Mouse (Mus musculus): ENCODE results near the gene Icam5.

Gene Icam5

GRCm38 (mm10) chr9:21031896-21032351, at the start of gene Icam5:
Gene Icam5, plus strand, starts transcription at chr9:21032073.
- TF ChIP-seq GATA4 (IDR thresholded peaks at IDR 0.05; ENCODE audit: insufficient replicate concordance, low read length), result no peak

- no peak for TF ChIP-seq GATA4 (IDR thresholded peaks at IDR 0.05; ENCODE audit: insufficient replicate concordance, low read length)
Measured at GRCm38 (mm10) chr9:20982171-20982570, 49.7 kb upstream of the Icam5 start.

DNA sequence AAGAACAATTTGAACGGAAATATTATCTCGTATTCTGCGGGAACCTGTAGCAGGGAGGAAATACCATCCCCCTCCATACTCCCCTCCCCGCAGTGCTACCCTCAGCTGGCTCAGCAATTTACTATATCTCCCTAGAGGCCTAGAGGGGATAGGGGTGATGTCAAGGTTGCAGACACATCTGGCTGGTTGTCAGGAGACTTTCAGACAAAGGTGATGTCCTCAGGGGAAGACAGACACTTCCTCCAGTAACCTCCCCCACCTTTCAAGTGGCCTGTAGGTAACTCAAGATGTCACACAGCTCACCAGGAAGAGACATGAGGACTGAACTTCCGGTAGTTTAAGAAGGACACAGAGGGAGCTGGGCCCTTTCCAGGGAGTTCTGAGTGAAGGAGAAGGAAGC, 48.7 kb upstream of the Icam5 start:
- TF ChIP-seq GATA4 (IDR thresholded peaks at IDR 0.05; ENCODE audit: insufficient replicate concordance, low read length), result no peak

DNA sequence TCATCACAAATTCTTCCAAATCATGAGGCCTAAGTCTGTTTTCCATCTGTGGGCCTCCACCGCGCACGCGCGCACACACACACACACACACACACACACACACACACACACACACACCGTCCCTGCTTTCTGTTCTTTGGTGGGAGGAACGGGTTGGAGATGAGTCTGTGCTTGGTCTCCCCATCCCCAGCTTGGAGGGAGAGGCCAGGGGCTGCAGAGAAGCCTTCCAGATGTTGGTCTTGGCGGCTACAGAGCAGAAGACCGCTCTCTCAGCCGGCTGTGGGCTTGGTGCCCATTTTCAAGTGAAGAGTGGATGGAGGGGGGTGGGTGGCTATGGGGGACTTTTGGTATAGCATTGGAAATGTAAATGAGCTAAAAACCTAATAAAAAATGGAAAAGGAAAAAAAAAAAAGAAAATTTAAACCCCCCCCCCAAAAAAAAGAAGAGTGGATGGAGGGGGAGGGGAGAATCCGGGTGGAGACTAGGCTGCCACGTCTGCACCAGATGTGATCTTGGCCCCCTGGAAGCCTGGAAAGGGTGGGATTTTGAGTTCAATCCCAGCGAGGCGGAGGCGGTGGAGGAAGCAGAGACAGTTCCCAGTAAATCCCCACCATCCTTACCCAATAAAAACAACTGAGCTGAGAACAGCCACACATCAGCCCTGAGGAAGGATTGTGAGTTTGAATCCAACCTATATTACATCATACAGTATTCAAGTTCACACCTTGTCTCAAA, 44.8 kb upstream of the Icam5 start:
- TF ChIP-seq GATA4 (IDR thresholded peaks at IDR 0.05; ENCODE audit: insufficient replicate concordance, low read length), result no peak

DNA sequence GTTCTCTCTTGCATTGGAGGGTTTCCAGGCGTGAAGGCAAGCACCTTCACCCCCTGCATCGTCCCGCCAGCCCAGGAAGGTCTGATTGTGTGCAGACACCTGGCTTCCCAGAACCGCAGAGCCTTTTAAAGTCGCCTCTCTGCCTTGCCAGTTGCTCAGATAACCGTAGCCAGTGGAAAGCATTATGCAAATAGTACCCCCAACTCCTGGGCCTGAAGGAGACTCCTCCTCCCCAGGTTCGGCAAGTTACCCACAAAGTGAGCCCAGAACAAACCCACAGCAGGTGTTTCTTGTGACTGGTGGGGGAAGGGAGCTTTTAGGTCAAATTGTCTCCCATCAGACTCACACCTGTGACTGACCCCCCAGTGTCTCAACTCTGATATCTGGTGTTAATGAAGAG, 43.9 kb upstream of the Icam5 start:
- TF ChIP-seq GATA4 (IDR thresholded peaks at IDR 0.05; ENCODE audit: insufficient replicate concordance, low read length), result no peak

DNA sequence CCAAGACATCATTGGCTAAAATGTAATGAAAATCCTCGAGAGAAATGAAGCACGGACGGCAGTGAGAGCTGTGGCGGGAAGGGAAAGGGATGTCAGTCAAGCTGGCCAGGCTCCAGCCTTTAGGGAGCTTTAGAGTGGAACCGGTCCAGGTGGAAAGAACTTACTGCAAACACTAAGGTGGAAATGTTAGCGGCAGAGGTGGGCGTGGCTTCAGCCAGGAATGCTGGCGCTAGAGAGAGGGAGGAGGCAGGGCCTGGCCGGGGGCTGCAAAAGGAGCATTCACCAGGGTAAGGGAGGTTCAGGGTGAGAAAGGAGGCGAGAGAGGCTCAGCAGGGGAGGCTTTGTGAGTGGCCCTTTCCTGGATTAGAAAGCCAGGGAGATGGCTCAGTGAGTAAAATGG, 41.0 kb upstream of the Icam5 start:
- TF ChIP-seq GATA4 (IDR thresholded peaks at IDR 0.05; ENCODE audit: insufficient replicate concordance, low read length), result no peak

DNA sequence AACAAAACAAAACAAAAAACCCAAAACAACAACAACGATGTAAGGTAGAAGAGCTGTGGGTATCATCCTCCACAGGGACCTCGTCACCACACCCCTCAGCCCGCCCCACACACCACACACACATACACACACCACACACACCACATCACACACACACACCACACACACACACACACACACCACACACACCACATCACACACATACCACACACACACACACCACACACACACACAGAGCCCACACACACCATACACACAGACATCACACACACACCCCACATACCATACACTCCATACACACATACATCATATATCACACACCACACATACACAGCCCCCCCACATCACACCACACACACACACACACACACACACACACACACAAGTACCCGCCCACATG, 40.3 kb upstream of the Icam5 start:
- no peak for TF ChIP-seq GATA4 (IDR thresholded peaks at IDR 0.05; ENCODE audit: insufficient replicate concordance, low read length)

GRCm38 (mm10) chr9:20993165-20993898, 38.5 kb upstream of the Icam5 start:
- TF ChIP-seq GATA4 (IDR thresholded peaks at IDR 0.05; ENCODE audit: insufficient replicate concordance, low read length), result no peak

DNA sequence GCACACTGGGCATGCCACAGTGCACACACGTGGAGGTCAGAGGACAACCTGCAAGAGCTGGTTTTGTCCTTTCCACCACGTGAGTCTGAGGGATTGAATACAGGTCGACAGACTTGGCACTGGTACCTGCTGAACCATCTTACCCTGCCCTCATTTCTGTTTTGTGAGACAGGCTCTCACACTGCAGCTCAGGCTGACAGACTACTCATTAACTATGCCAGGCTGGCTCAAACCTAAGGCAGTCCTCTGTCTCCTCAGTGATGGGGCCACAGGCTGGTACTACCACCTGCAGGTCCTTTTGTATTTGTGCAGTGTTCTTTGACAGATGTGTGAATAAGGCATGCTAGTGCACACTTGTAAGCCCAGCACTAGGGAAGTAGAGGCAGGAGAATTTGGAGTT, 36.8 kb upstream of the Icam5 start:
- TF ChIP-seq GATA4 (IDR thresholded peaks at IDR 0.05; ENCODE audit: insufficient replicate concordance, low read length), result no peak

DNA sequence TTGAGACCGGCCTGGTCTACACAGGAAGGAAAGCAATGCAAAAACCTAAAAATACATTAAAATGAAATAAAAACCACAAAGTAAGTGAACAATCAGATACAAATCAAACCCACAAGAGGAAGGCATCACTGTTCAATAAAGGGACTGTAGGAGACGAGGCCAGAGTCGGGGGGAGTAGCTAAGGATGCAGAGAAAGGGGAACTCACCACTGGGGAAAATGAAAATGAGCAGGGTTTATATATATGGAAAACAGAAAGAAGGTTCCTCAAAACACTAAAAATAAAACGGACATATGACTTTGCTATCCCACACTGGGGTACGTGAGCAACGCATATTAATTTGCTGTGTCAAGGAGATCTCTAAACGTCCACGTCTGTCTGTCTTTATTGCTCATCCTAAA, 34.8 kb upstream of the Icam5 start:
- no peak for TF ChIP-seq GATA4 (IDR thresholded peaks at IDR 0.05; ENCODE audit: insufficient replicate concordance, low read length)

DNA sequence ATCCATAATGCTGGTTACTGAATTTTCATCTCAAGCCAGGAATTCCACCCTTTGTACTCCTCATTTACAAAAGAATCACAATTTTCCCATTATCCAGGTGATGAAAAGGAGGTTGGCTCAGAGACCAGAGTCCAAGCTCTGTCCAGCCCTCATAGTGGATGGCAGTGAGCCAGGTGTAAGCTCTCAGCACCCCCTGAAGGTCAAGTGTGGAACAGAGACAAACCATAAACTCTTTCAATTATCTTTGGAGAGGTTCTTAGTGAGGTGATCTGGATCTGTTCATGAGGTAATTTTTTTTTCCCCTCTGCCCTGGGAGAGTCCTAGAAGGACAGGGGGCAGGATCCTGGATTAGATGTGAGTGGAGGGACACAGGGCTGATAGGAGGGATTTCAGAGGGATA, 31.1 kb upstream of the Icam5 start:
- no peak for TF ChIP-seq GATA4 (IDR thresholded peaks at IDR 0.05; ENCODE audit: insufficient replicate concordance, low read length)

DNA sequence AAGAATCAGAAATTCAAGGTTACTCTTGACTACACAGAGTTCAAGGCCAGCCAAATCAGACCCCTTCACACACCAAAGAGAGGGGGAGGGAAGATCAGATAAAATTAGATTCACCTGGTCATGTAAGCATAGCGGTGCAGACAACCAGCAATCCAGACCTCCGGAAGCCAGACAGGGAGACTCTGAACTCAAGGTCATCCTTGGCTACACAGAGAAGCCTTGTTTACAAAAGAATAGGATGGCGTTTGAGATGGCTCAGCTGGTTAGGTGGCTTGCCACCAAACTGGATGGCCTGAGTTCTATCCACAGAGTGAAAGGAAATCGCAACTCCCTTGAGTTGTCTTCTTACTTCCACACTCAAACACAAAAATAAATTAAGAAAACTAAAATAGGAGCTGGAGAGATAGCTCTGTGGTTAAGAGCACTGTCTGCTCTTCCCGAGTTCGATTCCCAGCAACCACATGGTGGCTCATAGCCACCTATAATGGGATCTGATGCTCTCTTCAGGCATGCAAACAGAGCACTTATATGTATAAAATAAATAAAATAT, 30.1 kb upstream of the Icam5 start:
- TF ChIP-seq GATA4 (IDR thresholded peaks at IDR 0.05; ENCODE audit: insufficient replicate concordance, low read length), result no peak

DNA sequence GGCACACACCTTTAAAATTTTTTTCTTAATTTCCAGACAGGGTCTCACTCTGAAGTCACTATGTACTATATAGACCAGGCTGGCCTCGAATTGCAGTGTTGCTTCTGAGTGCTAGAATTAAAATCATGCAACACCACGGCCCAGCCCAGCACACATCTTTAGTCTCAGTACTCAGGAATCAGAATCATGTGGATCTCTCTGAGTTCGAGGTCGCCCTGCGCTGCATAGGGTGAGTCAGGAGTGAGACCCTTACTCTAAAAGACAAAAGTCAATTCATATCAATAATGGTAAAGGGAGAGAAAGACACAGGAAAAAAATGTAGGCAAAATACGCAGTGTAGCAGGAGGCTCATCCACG, 29.6 kb upstream of the Icam5 start:
- TF ChIP-seq GATA4 (IDR thresholded peaks at IDR 0.05; ENCODE audit: insufficient replicate concordance, low read length), result no peak

DNA sequence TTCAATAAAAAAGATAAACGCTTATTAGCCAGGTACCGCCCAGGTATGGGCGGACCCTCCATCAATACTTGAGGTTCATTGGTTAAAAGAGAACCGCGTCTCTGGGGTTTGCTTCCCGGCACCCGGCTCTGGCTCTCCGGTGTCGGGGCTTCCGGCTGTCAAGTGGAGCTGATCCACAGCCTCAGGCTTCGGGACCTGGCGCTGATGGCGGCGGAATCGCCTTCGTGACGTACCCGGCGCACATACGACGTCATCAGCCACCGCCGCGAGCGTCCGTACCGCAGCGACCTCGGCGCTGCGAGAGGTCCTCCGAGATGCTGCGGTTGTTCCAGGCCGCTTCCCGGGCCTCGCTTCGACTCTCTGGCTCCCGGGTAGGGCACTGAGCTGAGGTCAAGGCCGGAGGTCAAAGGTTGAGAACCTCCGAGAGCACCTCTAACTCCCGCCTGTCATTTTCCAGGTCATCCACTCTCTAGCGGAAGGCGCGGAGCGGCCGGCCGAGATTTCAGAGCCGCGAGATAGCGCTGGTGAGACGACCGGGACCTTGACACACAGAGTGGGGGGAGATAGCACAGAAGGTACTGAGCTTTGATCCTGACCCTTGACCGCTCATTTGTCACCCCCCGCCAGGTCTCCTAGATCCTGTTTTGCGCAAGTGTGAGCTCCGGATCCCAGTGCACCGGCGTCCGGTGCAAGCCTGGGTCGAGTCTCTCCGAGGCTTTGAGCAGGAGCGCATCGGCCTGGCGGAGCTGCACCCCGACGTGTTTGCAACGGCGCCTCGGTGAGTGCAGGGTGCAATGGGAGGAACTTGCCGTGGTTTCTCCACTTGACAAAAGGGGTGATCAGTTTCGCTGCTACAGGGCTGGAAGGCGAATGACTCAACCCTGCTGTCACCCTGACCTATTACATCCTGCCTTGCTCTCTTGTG, 29.0 kb upstream of the Icam5 start, which contains the start of gene Mrpl4:
TSS of gene Mrpl4 (plus strand) at position 112 of the 925 bp plus-strand sequence.
- peak; percentile 84; the same call in 1 of the 2 replicates for TF ChIP-seq GATA4 (IDR thresholded peaks at IDR 0.05; ENCODE audit: insufficient replicate concordance, low read length)

DNA sequence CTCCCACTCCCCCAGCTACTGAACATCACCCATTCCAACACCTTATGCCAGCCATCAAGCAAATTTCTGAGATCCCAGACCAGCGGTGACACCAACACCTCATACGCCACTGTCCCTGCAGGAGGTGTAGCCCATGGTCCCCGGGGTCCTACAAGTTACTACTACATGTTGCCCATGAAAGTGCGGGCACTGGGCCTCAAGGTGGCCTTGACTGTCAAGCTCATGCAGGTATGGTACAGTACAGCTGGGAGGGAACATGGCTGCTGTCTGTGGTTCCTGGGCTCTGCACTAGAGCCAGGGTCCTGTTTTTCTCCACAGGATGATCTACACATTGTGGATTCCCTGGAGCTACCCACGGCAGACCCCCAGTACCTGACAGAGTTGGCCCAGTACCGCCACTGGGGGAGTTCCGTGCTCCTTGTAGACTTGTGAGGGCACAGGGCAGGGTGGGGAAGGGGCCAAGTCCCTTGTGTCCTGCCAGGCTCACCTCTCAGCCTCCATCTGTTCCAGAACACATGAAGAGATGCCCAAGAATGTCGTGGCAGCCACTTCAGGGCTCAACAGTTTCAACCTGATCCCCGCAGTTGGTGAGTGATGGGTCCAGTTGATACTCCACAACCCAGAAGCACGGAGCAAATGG, 24.4 kb upstream of the Icam5 start:
- no peak for TF ChIP-seq GATA4 (IDR thresholded peaks at IDR 0.05; ENCODE audit: insufficient replicate concordance, low read length)

Measured in liver, adult (tissue).